Mouse (Mus musculus) stomach, embryonic 14.5 days (tissue): ENCODE results near the gene Tsacc. TPM values are rescaled to one million over a fixed set of nuclear protein-coding genes. Genes with fewer than 3 reads are reported as not detected.

Source experiments
- ATAC-seq: fragments of 200-750 bp; cut with Nextera tagmentation; 2 replicates; pipeline ENCODE4 v1.8.0; 2017; ENCODE audit warnings: low read depth, moderate TSS enrichment; ENCODE audit not compliant: insufficient number of reproducible peaks, insufficient read depth, low FRiP score
- H3K27ac ChIP-seq: fragments of 300-500 bp; sonication (generic); 2 replicates; pipeline ENCODE4 v1.5.1; 2014; ENCODE audit warnings: mild to moderate bottlenecking, low read length, moderate library complexity, mixed read lengths
- H3K27me3 ChIP-seq: fragments of 300-500 bp; sonication (generic); 2 replicates; pipeline ENCODE4 v1.6.1; 2014; ENCODE audit warnings: low read length, control low read depth, mixed read lengths; ENCODE audit not compliant: control insufficient read depth, insufficient read depth
- H3K36me3 ChIP-seq: fragments of 300-500 bp; sonication (generic); 2 replicates; pipeline ENCODE4 v1.6.1; 2014; ENCODE audit warnings: mild to moderate bottlenecking, control low read depth, low read length, moderate library complexity, mixed read lengths; ENCODE audit not compliant: control insufficient read depth, insufficient read depth
- H3K4me1 ChIP-seq: fragments of 300-500 bp; sonication (generic); 2 replicates; pipeline ENCODE4 v1.6.1; 2014; ENCODE audit warnings: low read length, control low read depth, mixed read lengths; ENCODE audit not compliant: control insufficient read depth, insufficient read depth
- H3K4me2 ChIP-seq: fragments of 300-500 bp; sonication (generic); replicated peaks from 2 replicates; pipeline ENCODE4 v1.6.1; 2014; ENCODE audit warnings: low read depth, low read length, control low read depth
- H3K4me3 ChIP-seq: fragments of 300-500 bp; sonication (generic); 2 replicates; pipeline ENCODE4 v1.5.1; 2014; ENCODE audit warnings: low read depth, low read length, control low read depth
- H3K9ac ChIP-seq: fragments of 300-500 bp; sonication (generic); replicated peaks from 2 replicates; pipeline ENCODE4 v1.6.1; 2014; ENCODE audit warnings: low read depth, mild to moderate bottlenecking, control low read depth, low read length, moderate library complexity, mixed read lengths
- H3K9me3 ChIP-seq: fragments of 300-500 bp; sonication (generic); 2 replicates; pipeline ENCODE4 v1.6.1; 2016; ENCODE audit warnings: low read depth, low read length, control low read depth; ENCODE audit not compliant: control insufficient read depth
- WGBS: fragments of 180-500 bp; shearing (Covaris S2); extraction: QIAGEN DNeasy Blood & Tissue Kit; methylation state at CpG from one replicate; pipeline ENCODE4 v1.1.7; 2014; 5-methylcytosine and 5-hydroxymethylcytosine counted together
- polyA plus RNA-seq: library from polyadenylated mRNA; unstranded; fragments of >200 nt; fragmentation: Nextera tagmentation; extraction: Ambion mirVana; gene quantifications from 2 replicates; pipeline ENCODE4 v1.2.1, GENCODE M21; 2014

Tsacc gene
- polyA plus RNA-seq, 1 experiment from 2014 or later, result 13.8 TPM

- peaks cover 50% of the 10 kb centered on the region for H3K27me3 ChIP-seq
- H3K4me2 ChIP-seq, result no peak overlapping the region
- H3K4me1 ChIP-seq, result no peaks in the 10 kb centered on the region
- no peak overlapping the region for H3K4me3 ChIP-seq
- 48% methylated on average over 4 of the region's 4 CpGs for WGBS
- no peaks in the 10 kb centered on the region for H3K9me3 ChIP-seq
- no peak overlapping the region for H3K9ac ChIP-seq
- H3K27ac ChIP-seq, result no peak overlapping the region
- no peaks in the 10 kb centered on the region for H3K36me3 ChIP-seq
- ATAC-seq, result no peak
These were observed 57.4 kb downstream of the Tsacc start for GRCm38 (mm10) chr3:88239446-88239845.

GRCm38 (mm10) chr3:88238866-88239391, 57.9 kb downstream of the Tsacc start:
- peaks cover 50% of the 10 kb centered on the region for H3K27me3 ChIP-seq
- WGBS, result 41% methylated on average over 8 of the region's 8 CpGs

GRCm38 (mm10) chr3:88237556-88238194, 59.1 kb downstream of the Tsacc start:
- H3K27me3 ChIP-seq, result peaks cover 47% of the 10 kb centered on the region
- H3K27ac ChIP-seq, result no peak overlapping the region
- ATAC-seq, result no peak
- no peak overlapping the region for H3K4me2 ChIP-seq
- no peak overlapping the region for H3K4me3 ChIP-seq
- no peaks in the 10 kb centered on the region for H3K36me3 ChIP-seq
- 8% methylated on average over 10 of the region's 10 CpGs for WGBS
- no peaks in the 10 kb centered on the region for H3K4me1 ChIP-seq
- H3K9ac ChIP-seq, result no peak overlapping the region
- no peaks in the 10 kb centered on the region for H3K9me3 ChIP-seq

More at GRCm38 (mm10) chr3:88238866-88239391, 57.9 kb downstream of the Tsacc start:
- H3K27ac ChIP-seq, result no peak overlapping the region
- no peak overlapping the region for H3K4me3 ChIP-seq
- H3K4me1 ChIP-seq, result no peaks in the 10 kb centered on the region
- no peak overlapping the region for H3K9ac ChIP-seq
- no peak overlapping the region for H3K4me2 ChIP-seq
- no peaks in the 10 kb centered on the region for H3K9me3 ChIP-seq
- no peaks in the 10 kb centered on the region for H3K36me3 ChIP-seq
- no peak for ATAC-seq

- Histone ChIP-seq H3K4me2 (no peak overlapping the region), H3K27ac (no peak overlapping the region), H3K9ac (no peak overlapping the region), H3K9me3 (no peaks in the 10 kb centered on the region), H3K36me3 (no peaks in the 10 kb centered on the region), H3K4me1 (no peaks in the 10 kb centered on the region), H3K4me3 (no peak overlapping the region), H3K27me3 (peaks cover 43% of the 10 kb centered on the region)
- WGBS, result 31% methylated on average over 6 of the region's 6 CpGs
- ATAC-seq, result no peak
These were observed 59.6 kb downstream of the Tsacc start for GRCm38 (mm10) chr3:88237161-88237555.

GRCm38 (mm10) chr3:88235616-88236015, 61.2 kb downstream of the Tsacc start:
- Histone ChIP-seq H3K9ac (no peak overlapping the region), H3K27ac (no peak overlapping the region), H3K9me3 (no peaks in the 10 kb centered on the region), H3K27me3 (peaks cover 30% of the 10 kb centered on the region), H3K36me3 (no peaks in the 10 kb centered on the region), H3K4me2 (no peak overlapping the region), H3K4me3 (no peak overlapping the region), H3K4me1 (no peaks in the 10 kb centered on the region)
- 70% methylated on average over 2 of the region's 2 CpGs for WGBS
- ATAC-seq, result no peak

- Histone ChIP-seq H3K4me1 (no peaks in the 10 kb centered on the region), H3K27me3 (peaks cover 26% of the 10 kb centered on the region), H3K36me3 (no peaks in the 10 kb centered on the region), H3K9me3 (no peaks in the 10 kb centered on the region), H3K27ac (no peak overlapping the region), H3K9ac (no peak overlapping the region), H3K4me2 (no peak overlapping the region), H3K4me3 (no peak overlapping the region)
- WGBS, result 11% methylated on average over 3 of the region's 3 CpGs
- no peak for ATAC-seq
These were observed 61.6 kb downstream of the Tsacc start for GRCm38 (mm10) chr3:88235216-88235615.

- H3K9ac ChIP-seq, result no peak overlapping the region
- no peaks in the 10 kb centered on the region for H3K4me1 ChIP-seq
- 51% methylated on average over 8 of the region's 8 CpGs for WGBS
- ATAC-seq, result no peak
- H3K27ac ChIP-seq, result no peak overlapping the region
- no peak overlapping the region for H3K4me2 ChIP-seq
- H3K9me3 ChIP-seq, result no peaks in the 10 kb centered on the region
- no peak overlapping the region for H3K4me3 ChIP-seq
- peaks cover 14% of the 10 kb centered on the region for H3K27me3 ChIP-seq
- no peaks in the 10 kb centered on the region for H3K36me3 ChIP-seq
These were observed 62.8 kb downstream of the Tsacc start for GRCm38 (mm10) chr3:88234041-88234440.

- H3K27ac ChIP-seq, result no peak overlapping the region
- H3K9ac ChIP-seq, result no peak overlapping the region
- no peak for ATAC-seq
- H3K27me3 ChIP-seq, result peaks cover 11% of the 10 kb centered on the region
- H3K4me1 ChIP-seq, result no peaks in the 10 kb centered on the region
- no peaks in the 10 kb centered on the region for H3K9me3 ChIP-seq
- WGBS, result 29% methylated on average over 7 of the region's 7 CpGs
- H3K4me2 ChIP-seq, result no peak overlapping the region
- no peaks in the 10 kb centered on the region for H3K36me3 ChIP-seq
- H3K4me3 ChIP-seq, result no peak overlapping the region
These were observed 63.7 kb downstream of the Tsacc start for GRCm38 (mm10) chr3:88232851-88233649.
